Mouse (Mus musculus) lung, adult 2 months (tissue): ENCODE measurements around the gene Pip5k1b.

Experiments
- CTCF ChIP-seq: fragments of 200-500 bp; IDR thresholded peaks from 2 replicates; pipeline ENCODE4 v1.5.1; 2011; ENCODE audit warnings: mild to moderate bottlenecking, low read length, control low read depth; ENCODE audit not compliant: insufficient read depth
- POLR2A ChIP-seq: fragments of 200-500 bp; IDR thresholded peaks from 2 replicates; pipeline ENCODE4 v1.6.1; 2011; ENCODE audit warnings: low read depth, mild to moderate bottlenecking, control low read depth, low read length, borderline replicate concordance; ENCODE audit errors: extremely low read depth

DNA sequence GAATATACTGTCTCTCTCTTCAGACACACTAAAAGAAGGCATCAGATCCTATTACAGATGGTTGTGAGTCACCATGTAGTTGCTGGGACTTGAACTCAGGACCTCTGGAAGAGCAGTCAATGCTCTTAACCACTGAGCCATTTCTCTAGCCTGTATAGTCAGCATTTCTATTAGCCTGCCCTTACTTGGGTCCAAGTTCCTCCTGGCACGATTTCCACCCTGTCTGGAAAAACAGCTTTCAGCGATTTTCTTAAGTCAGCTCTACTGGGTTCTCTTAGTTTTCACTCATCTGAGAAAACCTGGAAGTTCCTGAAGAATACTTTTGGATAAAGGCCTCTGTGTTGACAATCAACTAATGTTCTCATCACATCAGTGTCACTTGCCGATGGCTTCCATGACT, 56.4 kb downstream of the Pip5k1b start:
- no peak for TF ChIP-seq POLR2A
- no peak for TF ChIP-seq CTCF
